Mouse (Mus musculus) limb, embryonic 10.5 days (tissue): Measurements from ENCODE around the gene AC134908.4. TPM values are rescaled to one million over a fixed set of nuclear protein-coding genes. Genes with fewer than 3 reads are reported as not detected.
A peak's percentile ranks its signal among the peaks of the same experiment; 100 is the strongest.
"Not testable (repeated sequence)": the region's sequence is repeated elsewhere in the genome, so short reads cannot be mapped to it uniquely, and the experiment has no call there.

Experiments used
- DNase-seq: peaks from one replicate; pipeline ENCODE4 v3.0.0-alpha.2; 2017; ENCODE audit warnings: low spot score
- H3K27ac ChIP-seq: fragments of 300-500 bp; sonication (generic); 2 replicates; pipeline ENCODE4 v1.5.1; 2016; ENCODE audit warnings: mild to moderate bottlenecking
- H3K27me3 ChIP-seq: fragments of 300-500 bp; sonication (generic); 2 replicates; pipeline ENCODE4 v1.6.1; 2016; ENCODE audit warnings: low read depth, mild to moderate bottlenecking; ENCODE audit not compliant: poor library complexity, severe bottlenecking
- H3K36me3 ChIP-seq: fragments of 300-500 bp; sonication (generic); 2 replicates; pipeline ENCODE4 v1.6.1; 2016; ENCODE audit warnings: mild to moderate bottlenecking, moderate library complexity
- H3K4me1 ChIP-seq: fragments of 300-500 bp; sonication (generic); 2 replicates; pipeline ENCODE4 v1.6.1; 2016
- H3K4me3 ChIP-seq: fragments of 300-500 bp; sonication (generic); 2 replicates; pipeline ENCODE4 v1.5.1; 2016; ENCODE audit warnings: mild to moderate bottlenecking, moderate library complexity
- H3K9me3 ChIP-seq: fragments of 300-500 bp; sonication (generic); replicated peaks from 2 replicates; pipeline ENCODE4 v1.6.1; 2016; ENCODE audit warnings: mild to moderate bottlenecking
- WGBS: fragments of 180-500 bp; shearing (Covaris S2); methylation state at CpG from one replicate; pipeline ENCODE4 v1.1.7; 2016; 5-methylcytosine and 5-hydroxymethylcytosine counted together
- polyA plus RNA-seq: library from polyadenylated mRNA; unstranded; fragments of >200 nt; fragmentation: Nextera tagmentation; extraction: Ambion mirVana; gene quantifications from 2 replicates; pipeline ENCODE4 v1.2.1, GENCODE M21; 2016

Gene AC134908.4
- polyA plus RNA-seq, 1 experiment from 2014 or later = 0.76 TPM

- Histone ChIP-seq H3K36me3 (no peaks in the 10 kb centered on the region), H3K4me3 (no peak overlapping the region), H3K27me3 (peaks cover 83% of the 10 kb centered on the region), H3K4me1 (peaks cover 26% of the 10 kb centered on the region), H3K9me3 (no peaks in the 10 kb centered on the region), H3K27ac (no peak overlapping the region)
- DNase-seq = no peak
- WGBS = 72% methylated on average over 4 of the region's 4 CpGs
Observed at GRCm38 (mm10) chr17:25810890-25811289, 15.4 kb upstream of the AC134908.4 start.

GRCm38 (mm10) chr17:25809606-25810340 lies 14.3 kb upstream of the AC134908.4 start:
- Histone ChIP-seq H3K4me3 (peak overlapping the region; percentile 77), H3K27me3 (peaks cover 76% of the 10 kb centered on the region), H3K9me3 (no peaks in the 10 kb centered on the region), H3K36me3 (no peaks in the 10 kb centered on the region), H3K4me1 (peaks cover 26% of the 10 kb centered on the region), H3K27ac (peak overlapping the region; percentile 70)
- 10% methylated on average over 25 of the region's 25 CpGs for WGBS
- DNase-seq = no peak

- peak within 1 kb of the TSS; percentile 70 for H3K27ac ChIP-seq
- peaks cover 72% of the 10 kb centered on the region for H3K27me3 ChIP-seq
- peak within 1 kb of the TSS; percentile 77 for H3K4me3 ChIP-seq
- WGBS = under 1% methylated on average over 93 of the region's 100 CpGs
- peak; percentile 78 for DNase-seq
- no peaks in the 10 kb centered on the region for H3K9me3 ChIP-seq
- H3K36me3 ChIP-seq = no peaks in the 10 kb centered on the region
- peaks cover 26% of the 10 kb centered on the region for H3K4me1 ChIP-seq
Observed at GRCm38 (mm10) chr17:25808789-25809605, 13.5 kb upstream of the AC134908.4 start, which contains the start of gene Fbxl16. TSS of gene Fbxl16 (plus strand) at chr17:25809085.

GRCm38 (mm10) chr17:25808028-25808427 lies 12.6 kb upstream of the AC134908.4 start:
- Histone ChIP-seq H3K27ac (peak overlapping the region; percentile 70; the same call in 1 of the 2 replicates), H3K4me3 (peak overlapping the region; percentile 77), H3K4me1 (peaks cover 25% of the 10 kb centered on the region), H3K9me3 (no peaks in the 10 kb centered on the region), H3K36me3 (no peaks in the 10 kb centered on the region), H3K27me3 (peaks cover 74% of the 10 kb centered on the region)
- 48% methylated on average over 5 of the region's 5 CpGs for WGBS
- DNase-seq = no peak

GRCm38 (mm10) chr17:25807452-25807851 lies 12.0 kb upstream of the AC134908.4 start:
- H3K27ac ChIP-seq, H3K9me3 ChIP-seq, H3K36me3 ChIP-seq, DNase-seq, H3K4me3 ChIP-seq: not testable (repeated sequence)
- peaks cover 30% of the 10 kb centered on the region for H3K4me1 ChIP-seq
- WGBS = 48% methylated on average over 2 of the region's 2 CpGs
- peaks cover 74% of the 10 kb centered on the region for H3K27me3 ChIP-seq

GRCm38 (mm10) chr17:25806507-25806906 lies 11.0 kb upstream of the AC134908.4 start:
- no peaks in the 10 kb centered on the region for H3K36me3 ChIP-seq
- no peaks in the 10 kb centered on the region for H3K9me3 ChIP-seq
- no peak overlapping the region for H3K27ac ChIP-seq
- H3K4me3 ChIP-seq = no peak overlapping the region
- peaks cover 72% of the 10 kb centered on the region for H3K27me3 ChIP-seq
- 77% methylated on average over 4 of the region's 4 CpGs for WGBS
- H3K4me1 ChIP-seq = peaks cover 30% of the 10 kb centered on the region
- DNase-seq = no peak

GRCm38 (mm10) chr17:25802825-25803517 lies 7.5 kb upstream of the AC134908.4 start:
- no peaks in the 10 kb centered on the region for H3K36me3 ChIP-seq
- DNase-seq = no peak
- no peaks in the 10 kb centered on the region for H3K9me3 ChIP-seq
- peaks cover 42% of the 10 kb centered on the region for H3K27me3 ChIP-seq
- no peak overlapping the region for H3K4me3 ChIP-seq
- no peak overlapping the region for H3K27ac ChIP-seq
- 15% methylated on average over 10 of the region's 10 CpGs for WGBS
- H3K4me1 ChIP-seq = peaks cover 9% of the 10 kb centered on the region

GRCm38 (mm10) chr17:25801029-25801428 lies 5.6 kb upstream of the AC134908.4 start:
- Histone ChIP-seq H3K36me3 (no peaks in the 10 kb centered on the region), H3K9me3 (no peaks in the 10 kb centered on the region), H3K4me1 (peaks cover 25% of the 10 kb centered on the region), H3K4me3 (no peak overlapping the region), H3K27me3 (peaks cover 32% of the 10 kb centered on the region), H3K27ac (no peak overlapping the region)
- DNase-seq = peak; percentile 63
- WGBS = 11% methylated on average over 6 of the region's 6 CpGs

- Histone ChIP-seq H3K36me3 (peaks cover 27% of the 10 kb centered on the region), H3K4me3 (peak within 1 kb of the TSS; percentile 87), H3K9me3 (no peaks in the 10 kb centered on the region), H3K27ac (peak within 1 kb of the TSS; percentile 91), H3K4me1 (peaks cover 55% of the 10 kb centered on the region), H3K27me3 (peaks cover 8% of the 10 kb centered on the region)
- DNase-seq = peak; percentile 93
- WGBS = under 1% methylated on average over 35 of the region's 35 CpGs
Observed at GRCm38 (mm10) chr17:25796951-25797369, 1.5 kb upstream of the AC134908.4 start, which contains the start of gene Metrn. TSS of gene Metrn (minus strand) at chr17:25797136.

- peaks cover 2% of the 10 kb centered on the region; the same call in 1 of the 2 replicates for H3K27me3 ChIP-seq
- H3K36me3 ChIP-seq = peaks cover 27% of the 10 kb centered on the region
- peaks cover 62% of the 10 kb centered on the region for H3K4me1 ChIP-seq
- WGBS = under 1% methylated on average over 37 of the region's 37 CpGs
- H3K9me3 ChIP-seq = no peaks in the 10 kb centered on the region
- H3K4me3 ChIP-seq = peak overlapping the region; percentile 87
- DNase-seq = peak; percentile 61
- H3K27ac ChIP-seq = peak overlapping the region; percentile 91
Observed at GRCm38 (mm10) chr17:25796211-25796771, 832 bp upstream of the AC134908.4 start.

- no peak for DNase-seq
- no peaks in the 10 kb centered on the region for H3K9me3 ChIP-seq
- peaks cover 30% of the 10 kb centered on the region for H3K36me3 ChIP-seq
- 87% methylated on average over 17 of the region's 17 CpGs for WGBS
- no peaks in the 10 kb centered on the region for H3K27me3 ChIP-seq
- H3K4me3 ChIP-seq = peak overlapping the region; percentile 87
- H3K27ac ChIP-seq = peak overlapping the region; percentile 91
- peaks cover 70% of the 10 kb centered on the region for H3K4me1 ChIP-seq
Observed at GRCm38 (mm10) chr17:25794998-25795397, 461 bp downstream of the AC134908.4 start.

GRCm38 (mm10) chr17:25794197-25794596 lies 1.3 kb downstream of the AC134908.4 start:
- DNase-seq = no peak
- 84% methylated on average over 13 of the region's 13 CpGs for WGBS
- H3K4me1 ChIP-seq = peaks cover 70% of the 10 kb centered on the region
- peaks cover 38% of the 10 kb centered on the region for H3K36me3 ChIP-seq
- no peaks in the 10 kb centered on the region for H3K27me3 ChIP-seq
- H3K4me3 ChIP-seq = peak overlapping the region; percentile 87; the same call in 1 of the 2 replicates
- peak overlapping the region; percentile 15; the same call in 1 of the 2 replicates for H3K27ac ChIP-seq
- H3K9me3 ChIP-seq = no peaks in the 10 kb centered on the region
